In genomic region chr10:87057500-87058250, GRCm38 (mm10) we compare ENCODE assay signal across 10 mouse cellular contexts. TPM values are rescaled to one million over a fixed set of nuclear protein-coding genes. Genes with fewer than 3 reads are reported as not detected.
DNase-seq lines count a peak whose midpoint lies in the region; ATAC-seq and TF ChIP-seq lines count a peak whose summit lies in the region.
"Had no signal": no experiment of that assay in that cellular context is flagged by ENCODE, and none has a peak within 500 bp of the region (broad histone marks: within the 10 kb centered on the region; RNA-seq: fewer than 3 reads in every experiment).

1700113H08Rik (plus strand) TSS chr10:87058045.

- no peaks in the 10 kb centered on the region for H3K27me3 ChIP-seq in CH12.LX (replicated peaks)
- 0 out of 2 replicates have a peak, but pooled peaks cover 4% of the 10 kb centered on the region for H3K27me3 ChIP-seq in hindbrain, embryonic 15.5 days
- H3K27me3 ChIP-seq in liver, embryonic 13.5 days = peaks cover 4% of the 10 kb centered on the region; the same call in 1 of the 2 replicates

- H3K27ac ChIP-seq in CH12.LX (ENCODE audit: insufficient read depth, low read depth) = no peak within 1 kb of the TSS
- peak within 1 kb of the TSS; percentile 80 for H3K27ac ChIP-seq in hindbrain, embryonic 15.5 days (replicated peaks)
- H3K27ac ChIP-seq in liver, embryonic 13.5 days = no peak within 1 kb of the TSS

- no peaks in the 10 kb centered on the region for H3K9me3 ChIP-seq in CH12.LX (replicated peaks; ENCODE audit: low read length)
- no peaks in the 10 kb centered on the region for H3K9me3 ChIP-seq in hindbrain, embryonic 15.5 days
- no peaks in the 10 kb centered on the region for H3K9me3 ChIP-seq in liver, embryonic 13.5 days (replicated peaks)

- no peaks in the 10 kb centered on the region for H3K36me3 ChIP-seq in CH12.LX (replicated peaks in 1 of 2; ENCODE audit: control insufficient read depth in 1 of 2, insufficient read depth in 1 of 2, low read length in 1 of 2)
- H3K36me3 ChIP-seq in hindbrain, embryonic 15.5 days = no peaks in the 10 kb centered on the region
- no peaks in the 10 kb centered on the region for H3K36me3 ChIP-seq in liver, embryonic 13.5 days

- H3K4me1 ChIP-seq in CH12.LX (ENCODE audit: control insufficient read depth in 1 of 2, insufficient read depth in 2 of 2) = no peaks in the 10 kb centered on the region; a peak in 1 of 4 replicates
- H3K4me1 ChIP-seq in hindbrain, embryonic 15.5 days (replicated peaks) = peaks cover 16% of the 10 kb centered on the region
- 0 out of 2 replicates have a peak, but pooled peaks cover 4% of the 10 kb centered on the region for H3K4me1 ChIP-seq in liver, embryonic 13.5 days (replicated peaks)

- in situ Hi-C loops in CH12.LX (cut with MboI; ENCODE audit: low pct_ligation_motif_present, low pct_unique_long_range_greater_than_20kb, low sequenced_read_pairs) = no loop called here

- H3K79me2 ChIP-seq in CH12.LX (replicated peaks; ENCODE audit: control insufficient read depth, extremely low read depth, insufficient read depth, poor library complexity, severe bottlenecking) = no peaks in the 10 kb centered on the region

- whole genome bisulfite sequencing in hindbrain, embryonic 15.5 days = 3% methylated on average over 15 of the region's 15 CpGs
- WGBS in liver, embryonic 13.5 days (ENCODE audit: insufficient replicate concordance) = 10% methylated on average over 15 of the region's 15 CpGs

- no peak for TF ChIP-seq EP300 in CH12.LX (IDR thresholded peaks at IDR 0.05; ENCODE audit: low read length)

- H3K9ac ChIP-seq in CH12.LX (ENCODE audit: insufficient read depth, low read depth) = no peak within 1 kb of the TSS
- peak within 1 kb of the TSS; percentile 46 for H3K9ac ChIP-seq in hindbrain, embryonic 15.5 days
- H3K9ac ChIP-seq in liver, embryonic 13.5 days = no peak within 1 kb of the TSS

- peak within 1 kb of the TSS in 2 of 3 experiments; percentile 25 to 28 for H3K4me3 ChIP-seq in CH12.LX (replicated peaks in 1 of 3; ENCODE audit: low read depth in 2 of 3, low read length in 2 of 3, poor library complexity in 1 of 3)
- peak within 1 kb of the TSS; percentile 52 for H3K4me3 ChIP-seq in hindbrain, embryonic 15.5 days
- peak within 1 kb of the TSS; percentile 45 for H3K4me3 ChIP-seq in liver, embryonic 13.5 days (replicated peaks)

- TF ChIP-seq RAD21 in CH12.LX (IDR thresholded peaks at IDR 0.05; ENCODE audit: low read depth, low read length) = peak; percentile 62

- H3K4me2 ChIP-seq in CH12.LX (ENCODE audit: insufficient read depth, low read depth, poor library complexity, severe bottlenecking) = peak within 1 kb of the TSS; percentile 54
- H3K4me2 ChIP-seq in hindbrain, embryonic 15.5 days = peak within 1 kb of the TSS; percentile 82
- H3K4me2 ChIP-seq in liver, embryonic 13.5 days = peak within 1 kb of the TSS; percentile 61

- TF ChIP-seq POLR2A in CH12.LX (IDR thresholded peaks at IDR 0.05; ENCODE audit: low read depth, low read length) = no peak

- dilution Hi-C loops in CH12.LX (cut with MboI; ENCODE audit: extremely low pct_ligation_motif_present, extremely low pct_unique_long_range_greater_than_20kb, low sequenced_read_pairs) = no loop called here

- ATAC-seq in frontal cortex, adult (ENCODE audit: low TSS enrichment) = peak; percentile 76
- ATAC-seq in hindbrain, embryonic 15.5 days (ENCODE audit: low FRiP score, low read depth) = 0 out of 2 replicates have a peak, but pooled peaks have one; percentile 10
- ATAC-seq in liver, embryonic 13.5 days (ENCODE audit: low read depth) = peak; percentile 41

- peak in 1 of 2 experiments; percentile 68; a peak in 2 of 4 replicates for TF ChIP-seq CTCF in CH12.LX (conservative IDR thresholded peaks at IDR 0.05 in 1 of 2, IDR thresholded peaks at IDR 0.05 in 1 of 2; ENCODE audit: low read depth in 2 of 2, low read length in 2 of 2)

- DNase-seq in frontal cortex, postnatal 14 days (ENCODE audit: low spot score in 2 of 2) = no peak
- DNase-seq in CH12.LX (ENCODE audit: extremely low read depth) = no peak
- peak; percentile 55 for DNase-seq in embryo, embryonic 10.5 days (ENCODE audit: low spot score)
- no peak for DNase-seq in liver, embryonic 13.5 days
- DNase-seq in right cerebral cortex, postnatal 10 days (ENCODE audit: low spot score in 2 of 2) = peak; percentile 41 to 45
- DNase-seq in B cell, adult 2 months = no peak

TF ChIP-seq in CH12.LX, 34 proteins besides CTCF, POLR2A, EP300 and RAD21:
- TF ChIP-seq RCOR1 (conservative IDR thresholded peaks at IDR 0.05; ENCODE audit: low read depth, low read length) (no peak), SMC3 (IDR thresholded peaks at IDR 0.05; ENCODE audit: low read depth, low read length) (peak; percentile 36)

RNA-seq across cellular contexts. Expression of gene 1700113H08Rik, which starts in this region (rescaled TPM):
- total RNA-seq in CH12.LX (2012; rRNA removed) (not detected in 2 replicates), CH12.LX (2014; rRNA removed) (not detected in 2 replicates)
- not detected in 2 replicates for polyA plus RNA-seq in CH12.LX (2012; ENCODE audit: insufficient read length, low read depth)
- 0.21 TPM in 1 of 2 replicates, not detected in the other for polyA plus RNA-seq in hindbrain, embryonic 15.5 days (2015; fragmentation: Nextera tagmentation; extraction: Ambion mirVana)
- polyA plus RNA-seq in liver, embryonic 13.5 days (2015; fragmentation: Nextera tagmentation; extraction: Ambion mirVana) = not detected in 2 replicates
- total RNA-seq: MEL had no signal
- polyA plus RNA-seq: frontal cortex, adult 2 months had no signal

Comparison
In these comparisons a context has a peak if more than half of its experiments do, and no peak if none do; other contexts are left out.
1. Peak in ATAC-seq, H3K4me3 ChIP-seq, H3K27ac ChIP-seq, H3K9ac ChIP-seq and H3K4me2 ChIP-seq in hindbrain, embryonic 15.5 days; RNA of the gene not detected or under 1 TPM.
2. Peak in ATAC-seq, H3K4me3 ChIP-seq and H3K4me2 ChIP-seq in liver, embryonic 13.5 days; RNA of the gene not detected or under 1 TPM.
3. ATAC-seq: peak in every context shown above with its lines; median percentile 76 in frontal cortex, adult; 41 in liver, embryonic 13.5 days; 10 in hindbrain, embryonic 15.5 days.
4. DNase-seq: peak in embryo, embryonic 10.5 days (single experiment) and right cerebral cortex, postnatal 10 days (2 of 2); none in frontal cortex, postnatal 14 days (0 of 2), CH12.LX (single experiment), liver, embryonic 13.5 days (single experiment) and B cell, adult 2 months (0 of 2).
5. Peak in every context shown above with its lines, with median percentiles within 50 percentile points of each other: H3K4me2 ChIP-seq and H3K4me3 ChIP-seq.